Mouse (Mus musculus): ENCODE data around the gene Cmip. TPM values are rescaled to one million over a fixed set of nuclear protein-coding genes. Genes with fewer than 3 reads are reported as not detected.

The Cmip gene
- total and polyA plus RNA-seq, 3 experiments, result 17.0 to 71.8 TPM; not detected in 1

GRCm38 (mm10) chr8:117318911-117319826 is 62.3 kb downstream of the Cmip start:
- H3K9me3 ChIP-seq (replicated peaks; ENCODE audit: insufficient read depth, low read length), result no peaks in the 10 kb centered on the region
- no peak overlapping the region for H3K4me3 ChIP-seq (ENCODE audit: control insufficient read depth in 1 of 2, insufficient read depth in 1 of 2, low read depth in 2 of 2, low read length in 2 of 2)
- H3K36me3 ChIP-seq (ENCODE audit: control insufficient read depth in 1 of 2, insufficient read depth in 2 of 2, low read length in 2 of 2), result peaks cover 0 to 3% of the 10 kb centered on the region in 2 experiments; a peak in 1 of 4 replicates
- TF ChIP-seq ZNF384 (IDR thresholded peaks at IDR 0.05; ENCODE audit: low read depth, low read length), result no peak
- no peak for TF ChIP-seq TCF12 (IDR thresholded peaks at IDR 0.05; ENCODE audit: low read depth, low read length)
- no peak for TF ChIP-seq POLR2A (IDR thresholded peaks at IDR 0.05; ENCODE audit: control insufficient read depth in 1 of 2, insufficient read depth in 1 of 2, low read depth in 1 of 2, low read length in 2 of 2, poor library complexity in 1 of 2)
- no peak for TF ChIP-seq SIN3A (IDR thresholded peaks at IDR 0.05; ENCODE audit: low read length)
- TF ChIP-seq CTCF (IDR thresholded peaks at IDR 0.05 in 2 of 3, conservative IDR thresholded peaks at IDR 0.05 in 1 of 3; ENCODE audit: control insufficient read depth in 1 of 3, insufficient read depth in 1 of 3, low read depth in 2 of 3, low read length in 3 of 3, poor library complexity in 1 of 3, severe bottlenecking in 1 of 3), result no peak
- no peak for TF ChIP-seq RCOR1 (IDR thresholded peaks at IDR 0.05; ENCODE audit: low read depth, low read length)
- TF ChIP-seq RAD21 (IDR thresholded peaks at IDR 0.05; ENCODE audit: low read depth, low read length), result no peak
- TF ChIP-seq CHD2 (IDR thresholded peaks at IDR 0.05; ENCODE audit: low read length), result no peak
- TF ChIP-seq MXI1 (IDR thresholded peaks at IDR 0.05; ENCODE audit: low read depth, low read length), result no peak
- no peak for TF ChIP-seq GATA1 (IDR thresholded peaks at IDR 0.05; ENCODE audit: low read depth, low read length)
- TF ChIP-seq ETS1 (IDR thresholded peaks at IDR 0.05; ENCODE audit: low read depth, low read length), result no peak
- no peak for TF ChIP-seq MAFK (IDR thresholded peaks at IDR 0.05; ENCODE audit: borderline replicate concordance, low read depth, low read length)
- H3K79me2 ChIP-seq (ENCODE audit: control insufficient read depth, insufficient read depth, low read length, poor library complexity), result peaks cover 10% of the 10 kb centered on the region; the same call in 1 of the 2 replicates
- H3K4me1 ChIP-seq (ENCODE audit: control insufficient read depth in 1 of 2, insufficient read depth in 2 of 2, low read length in 2 of 2), result no peaks in the 10 kb centered on the region
- no peak overlapping the region for H3K27ac ChIP-seq (ENCODE audit: control insufficient read depth, low read depth, low read length)
- no peak for DNase-seq (ENCODE audit: low read depth, low spot score)
- H3K9ac ChIP-seq (ENCODE audit: control insufficient read depth, low read depth, low read length, poor library complexity, severe bottlenecking), result no peak overlapping the region
- no peaks in the 10 kb centered on the region for H3K27me3 ChIP-seq (ENCODE audit: control insufficient read depth in 1 of 2, insufficient read depth in 2 of 2, low read length in 2 of 2)

GRCm38 (mm10) chr8:117320616-117321015 is 63.8 kb downstream of the Cmip start:
- H3K4me1 ChIP-seq (ENCODE audit: control insufficient read depth in 1 of 2, insufficient read depth in 2 of 2, low read length in 2 of 2), result peaks cover 0 to under 1% of the 10 kb centered on the region in 2 experiments; a peak in 2 of 4 replicates
- H3K27ac ChIP-seq (ENCODE audit: control insufficient read depth, low read depth, low read length), result no peak overlapping the region
- H3K36me3 ChIP-seq (ENCODE audit: control insufficient read depth in 1 of 2, insufficient read depth in 2 of 2, low read length in 2 of 2), result peaks cover 0 to 3% of the 10 kb centered on the region in 2 experiments; a peak in 1 of 4 replicates

More at GRCm38 (mm10) chr8:117320616-117321015, 63.8 kb downstream of the Cmip start:
- no peak overlapping the region for H3K9ac ChIP-seq (ENCODE audit: control insufficient read depth, low read depth, low read length, poor library complexity, severe bottlenecking)
- H3K9me3 ChIP-seq (replicated peaks; ENCODE audit: insufficient read depth, low read length), result no peaks in the 10 kb centered on the region
- no peak overlapping the region for H3K4me3 ChIP-seq (ENCODE audit: control insufficient read depth in 1 of 2, insufficient read depth in 1 of 2, low read depth in 2 of 2, low read length in 2 of 2)
- no peaks in the 10 kb centered on the region for H3K27me3 ChIP-seq (ENCODE audit: control insufficient read depth in 1 of 2, insufficient read depth in 2 of 2, low read length in 2 of 2)
- DNase-seq (ENCODE audit: low read depth, low spot score), result no peak
- H3K79me2 ChIP-seq (ENCODE audit: control insufficient read depth, insufficient read depth, low read length, poor library complexity), result peaks cover 10% of the 10 kb centered on the region; the same call in 1 of the 2 replicates
- TF ChIP-seq MXI1 (IDR thresholded peaks at IDR 0.05; ENCODE audit: low read depth, low read length) (no peak), MYC (IDR thresholded peaks at IDR 0.05; ENCODE audit: low read depth, low read length) (no peak), MAZ (IDR thresholded peaks at IDR 0.05; ENCODE audit: low read depth, low read length) (no peak), SIN3A (IDR thresholded peaks at IDR 0.05; ENCODE audit: low read length) (no peak), KAT2A (conservative IDR thresholded peaks at IDR 0.05; ENCODE audit: low read depth, low read length) (no peak), ZNF384 (IDR thresholded peaks at IDR 0.05; ENCODE audit: low read depth, low read length) (no peak), UBTF (IDR thresholded peaks at IDR 0.05; ENCODE audit: borderline replicate concordance, insufficient read depth, low read depth, low read length) (no peak), CTCF (IDR thresholded peaks at IDR 0.05 in 2 of 3, conservative IDR thresholded peaks at IDR 0.05 in 1 of 3; ENCODE audit: control insufficient read depth in 1 of 3, insufficient read depth in 1 of 3, low read depth in 2 of 3, low read length in 3 of 3, poor library complexity in 1 of 3, severe bottlenecking in 1 of 3) (no peak), NELFE (IDR thresholded peaks at IDR 0.05; ENCODE audit: low read depth, low read length) (no peak), RAD21 (IDR thresholded peaks at IDR 0.05; ENCODE audit: low read depth, low read length) (no peak), CHD2 (IDR thresholded peaks at IDR 0.05; ENCODE audit: low read length) (no peak), TAL1 (IDR thresholded peaks at IDR 0.05; ENCODE audit: low read length) (no peak), EP300 (IDR thresholded peaks at IDR 0.05; ENCODE audit: low read depth in 1 of 2, low read length in 2 of 2) (no peak), E2F4 (IDR thresholded peaks at IDR 0.05; ENCODE audit: borderline replicate concordance, low read depth, low read length) (no peak), BHLHE40 (IDR thresholded peaks at IDR 0.05; ENCODE audit: borderline replicate concordance, low read depth, low read length) (no peak), CHD1 (IDR thresholded peaks at IDR 0.05; ENCODE audit: low read depth, low read length) (no peak), USF1 (IDR thresholded peaks at IDR 0.05; ENCODE audit: low read depth, low read length) (no peak), GABPA (IDR thresholded peaks at IDR 0.05; ENCODE audit: low read depth, low read length) (no peak), MEF2A (IDR thresholded peaks at IDR 0.05; ENCODE audit: extremely low read depth, insufficient replicate concordance, low read depth, low read length, poor library complexity, severe bottlenecking) (no peak)

Data from MEL (cell line).